Mouse (Mus musculus) midbrain, embryonic 11.5 days (tissue): ENCODE data around the gene Tedc1. TPM values are rescaled to one million over a fixed set of nuclear protein-coding genes. Genes with fewer than 3 reads are reported as not detected.

ENCODE experiments used
- ATAC-seq: fragments of 200-750 bp; cut with Nextera tagmentation; 2 replicates; pipeline ENCODE4 v1.8.0; 2017; ENCODE audit warnings: moderate TSS enrichment, moderate library complexity; ENCODE audit not compliant: low FRiP score
- DNase-seq: peaks from one replicate; pipeline ENCODE4 v3.0.0; 2015; ENCODE audit warnings: low spot score; ENCODE audit errors: missing footprints
- H3K27ac ChIP-seq: fragments of 300-500 bp; sonication (generic); 2 replicates; pipeline ENCODE4 v1.5.1; 2014; ENCODE audit warnings: low read depth, low read length
- H3K27me3 ChIP-seq: fragments of 300-500 bp; sonication (generic); 2 replicates; pipeline ENCODE4 v1.6.1; 2014; ENCODE audit warnings: mild to moderate bottlenecking, low read length, moderate library complexity, mixed read lengths; ENCODE audit not compliant: control insufficient read depth, insufficient read depth
- H3K36me3 ChIP-seq: fragments of 300-500 bp; sonication (generic); 2 replicates; pipeline ENCODE4 v1.6.1; 2014; ENCODE audit warnings: mild to moderate bottlenecking, low read length, moderate library complexity, mixed read lengths; ENCODE audit not compliant: control insufficient read depth, insufficient read depth
- H3K4me1 ChIP-seq: fragments of 300-500 bp; sonication (generic); 2 replicates; pipeline ENCODE4 v1.6.1; 2014; ENCODE audit warnings: low read length; ENCODE audit not compliant: control insufficient read depth, insufficient read depth
- H3K4me2 ChIP-seq: fragments of 300-500 bp; sonication (generic); 2 replicates; pipeline ENCODE4 v1.6.1; 2014; ENCODE audit warnings: mild to moderate bottlenecking, moderate library complexity
- H3K4me3 ChIP-seq: fragments of 300-500 bp; sonication (generic); 2 replicates; pipeline ENCODE4 v1.5.1; 2014; ENCODE audit warnings: low read depth, low read length
- H3K9ac ChIP-seq: fragments of 300-500 bp; sonication (generic); 2 replicates; pipeline ENCODE4 v1.6.1; 2014; ENCODE audit warnings: low read length
- H3K9me3 ChIP-seq: fragments of 300-500 bp; sonication (generic); 2 replicates; pipeline ENCODE4 v1.6.1; 2016; ENCODE audit warnings: low read length; ENCODE audit not compliant: control insufficient read depth
- WGBS: fragments of 180-500 bp; shearing (Covaris S2); extraction: QIAGEN DNeasy Blood & Tissue Kit; methylation state at CpG from one replicate; pipeline ENCODE4 v1.1.7; 2014; 5-methylcytosine and 5-hydroxymethylcytosine counted together
- polyA plus RNA-seq: library from polyadenylated mRNA; unstranded; fragments of >200 nt; fragmentation: Nextera tagmentation; extraction: Ambion mirVana; gene quantifications from 2 replicates; pipeline ENCODE4 v1.2.1, GENCODE M21; 2014

Tedc1 gene
- polyA plus RNA-seq, 1 experiment from 2014 or later = 31.5 TPM

GRCm38 (mm10) chr12:113138291-113138690, 17.9 kb upstream of the Tedc1 start:
- WGBS = 87% methylated on average over 6 of the region's 6 CpGs
- H3K4me3 ChIP-seq = no peak overlapping the region

GRCm38 (mm10) chr12:113138901-113139864, 17.0 kb upstream of the Tedc1 start:
- Histone ChIP-seq H3K9ac (peak overlapping the region; percentile 80), H3K4me1 (peaks cover 40% of the 10 kb centered on the region), H3K4me2 (peak overlapping the region; percentile 61), H3K36me3 (peaks cover 25% of the 10 kb centered on the region), H3K27me3 (no peaks in the 10 kb centered on the region), H3K4me3 (peak overlapping the region; percentile 67), H3K27ac (peak overlapping the region; percentile 90), H3K9me3 (no peaks in the 10 kb centered on the region)
- peak; percentile 94 for DNase-seq
- ATAC-seq = peak; percentile 4
- 38% methylated on average over 11 of the region's 11 CpGs for WGBS

More at GRCm38 (mm10) chr12:113138291-113138690, 17.9 kb upstream of the Tedc1 start:
- Histone ChIP-seq H3K4me1 (peaks cover 40% of the 10 kb centered on the region), H3K36me3 (peaks cover 33% of the 10 kb centered on the region), H3K9me3 (no peaks in the 10 kb centered on the region), H3K9ac (peak overlapping the region; percentile 32; the same call in 1 of the 2 replicates), H3K27me3 (no peaks in the 10 kb centered on the region), H3K27ac (peak overlapping the region; percentile 90; the same call in 1 of the 2 replicates), H3K4me2 (no peak overlapping the region)
- DNase-seq (no peak), ATAC-seq (no peak)

- H3K4me2 ChIP-seq = peak within 1 kb of the TSS; percentile 61
- peak; percentile 91 for ATAC-seq
- peak; percentile 99 for DNase-seq
- H3K36me3 ChIP-seq = peaks cover 21% of the 10 kb centered on the region
- peaks cover 40% of the 10 kb centered on the region for H3K4me1 ChIP-seq
- WGBS = under 1% methylated on average over 65 of the region's 68 CpGs
- H3K4me3 ChIP-seq = peak within 1 kb of the TSS; percentile 67
- H3K9me3 ChIP-seq = no peaks in the 10 kb centered on the region
- peak within 1 kb of the TSS; percentile 90 for H3K27ac ChIP-seq
- H3K27me3 ChIP-seq = no peaks in the 10 kb centered on the region
- H3K9ac ChIP-seq = peak within 1 kb of the TSS; percentile 80
These were observed 16.2 kb upstream of the Tedc1 start, which contains the start of gene Crip2 for GRCm38 (mm10) chr12:113139908-113140615. Gene Crip2 (plus strand): TSS chr12:113140236.

DNA sequence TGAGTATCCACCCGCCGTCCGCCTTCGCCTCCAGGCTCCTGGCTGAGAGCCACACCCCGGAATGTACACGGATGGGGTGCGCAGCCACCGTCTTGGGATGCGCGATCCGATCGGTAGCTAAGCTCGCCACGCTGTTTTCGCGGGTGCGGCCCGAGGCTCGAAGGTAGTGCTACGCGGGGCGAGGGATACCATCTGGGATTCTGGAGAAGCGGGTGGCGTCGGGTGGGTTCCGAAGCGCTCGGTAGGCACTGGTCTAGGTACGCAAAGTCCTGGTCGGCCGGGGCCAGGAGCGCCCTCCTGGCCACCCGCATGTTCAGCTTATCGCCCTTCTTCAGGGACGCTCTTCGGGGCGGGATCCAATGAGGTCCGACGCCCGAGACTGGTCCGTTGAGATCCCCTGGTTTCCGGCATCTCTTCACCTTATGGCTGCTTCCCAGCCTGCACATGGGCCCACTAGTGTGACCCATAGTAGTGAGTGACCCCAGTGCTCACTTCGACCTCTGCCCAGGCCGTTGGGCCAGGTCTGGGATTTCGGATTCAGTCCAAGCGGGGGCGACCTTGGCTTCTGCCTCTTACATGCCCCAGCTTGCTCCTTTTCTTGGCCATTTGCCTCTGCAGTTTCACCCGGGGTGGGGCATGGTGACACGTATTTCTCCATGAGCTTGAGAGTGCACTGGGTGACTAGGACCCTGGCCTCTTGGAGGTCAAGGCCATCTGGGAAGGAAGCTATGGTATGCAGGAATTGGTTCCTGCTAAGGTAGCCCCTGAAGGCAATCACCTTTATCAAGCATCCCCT, 15.4 kb upstream of the Tedc1 start:
- peak; percentile 94 for DNase-seq
- peak overlapping the region; percentile 67 for H3K4me3 ChIP-seq
- peaks cover 40% of the 10 kb centered on the region for H3K4me1 ChIP-seq
- peak overlapping the region; percentile 90; the same call in 1 of the 2 replicates for H3K27ac ChIP-seq
- H3K27me3 ChIP-seq = no peaks in the 10 kb centered on the region; the same call in 1 of the 2 replicates
- H3K4me2 ChIP-seq = peak overlapping the region; percentile 61
- ATAC-seq = peak; percentile 6
- under 1% methylated on average over 49 of the region's 49 CpGs for WGBS
- H3K36me3 ChIP-seq = peaks cover 15% of the 10 kb centered on the region
- H3K9ac ChIP-seq = peak overlapping the region; percentile 80
- H3K9me3 ChIP-seq = no peaks in the 10 kb centered on the region

GRCm38 (mm10) chr12:113141531-113141973, 14.7 kb upstream of the Tedc1 start:
- peaks cover 10% of the 10 kb centered on the region for H3K36me3 ChIP-seq
- H3K27ac ChIP-seq = peak overlapping the region; percentile 40
- peaks cover 44% of the 10 kb centered on the region for H3K4me1 ChIP-seq
- H3K27me3 ChIP-seq = no peaks in the 10 kb centered on the region; the same call in 1 of the 2 replicates
- DNase-seq (no peak), ATAC-seq (no peak)
- peak overlapping the region; percentile 80 for H3K9ac ChIP-seq
- 31% methylated on average over 8 of the region's 8 CpGs for WGBS
- H3K4me3 ChIP-seq = peak overlapping the region; percentile 67
- peak overlapping the region; percentile 61 for H3K4me2 ChIP-seq
- H3K9me3 ChIP-seq = no peaks in the 10 kb centered on the region

- WGBS = 25% methylated on average over 15 of the region's 15 CpGs
- Histone ChIP-seq H3K36me3 (peaks cover 4% of the 10 kb centered on the region; the same call in 1 of the 2 replicates), H3K9ac (peak overlapping the region; percentile 80), H3K4me2 (peak overlapping the region; percentile 61), H3K9me3 (no peaks in the 10 kb centered on the region), H3K4me1 (peaks cover 46% of the 10 kb centered on the region), H3K27ac (peak overlapping the region; percentile 40), H3K27me3 (no peaks in the 10 kb centered on the region; the same call in 1 of the 2 replicates), H3K4me3 (peak overlapping the region; percentile 67)
- ATAC-seq = no peak
- peak; percentile 91 for DNase-seq
These were observed 13.9 kb upstream of the Tedc1 start for GRCm38 (mm10) chr12:113142021-113142975.

DNA sequence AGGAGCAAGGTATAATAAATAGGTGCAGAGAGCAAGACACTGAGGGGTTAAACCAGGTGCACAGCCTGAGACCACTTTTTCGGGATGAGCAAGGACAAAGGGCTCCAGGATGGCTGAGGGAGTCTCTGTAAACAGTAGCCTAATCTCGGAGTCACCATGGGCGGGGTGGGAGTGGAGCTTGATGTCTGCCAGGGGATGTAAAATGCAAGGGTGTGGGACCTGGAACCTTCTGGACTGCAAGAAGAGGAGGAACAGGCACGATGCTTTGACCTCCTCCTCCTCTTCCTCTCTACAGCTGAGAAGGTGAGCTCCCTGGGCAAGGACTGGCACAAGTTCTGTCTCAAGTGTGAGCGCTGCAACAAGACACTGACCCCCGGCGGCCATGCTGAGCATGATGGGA, 13.1 kb upstream of the Tedc1 start:
- DNase-seq (no peak), ATAC-seq (no peak)
- H3K9ac ChIP-seq = peak overlapping the region; percentile 80; the same call in 1 of the 2 replicates
- H3K9me3 ChIP-seq = no peaks in the 10 kb centered on the region
- H3K36me3 ChIP-seq = peaks cover 4% of the 10 kb centered on the region; the same call in 1 of the 2 replicates
- H3K4me2 ChIP-seq = peak overlapping the region; percentile 61
- H3K27ac ChIP-seq = no peak overlapping the region
- 67% methylated on average over 7 of the region's 7 CpGs for WGBS
- H3K4me1 ChIP-seq = peaks cover 46% of the 10 kb centered on the region
- peak overlapping the region; percentile 67; the same call in 1 of the 2 replicates for H3K4me3 ChIP-seq
- H3K27me3 ChIP-seq = no peaks in the 10 kb centered on the region; the same call in 1 of the 2 replicates
